Mouse (Mus musculus): ENCODE data around the gene Rcor2. TPM values are rescaled to one million over a fixed set of nuclear protein-coding genes. Genes with fewer than 3 reads are reported as not detected.
A peak's percentile ranks its signal among the peaks of the same experiment; 100 is the strongest.

Rcor2 gene
- polyA plus RNA-seq (2016; fragmentation: Nextera tagmentation; extraction: Ambion mirVana) = 88.6 and 89.4 TPM in 2 replicates

GRCm38 (mm10) chr19:7267091-7267741, at the start of gene Rcor2:
Rcor2 (plus strand) TSS chr19:7267325.
- Histone ChIP-seq H3K36me3 (replicated peaks) (peaks cover 24% of the 10 kb centered on the region), H3K4me3 (replicated peaks) (peak within 1 kb of the TSS; percentile 90), H3K27me3 (no peaks in the 10 kb centered on the region), H3K4me2 (peak within 1 kb of the TSS; percentile 97), H3K27ac (peak within 1 kb of the TSS; percentile 100), H3K4me1 (peaks cover 70% of the 10 kb centered on the region), H3K9me3 (no peaks in the 10 kb centered on the region), H3K9ac (peak within 1 kb of the TSS; percentile 98)
- peak; percentile 75 for ATAC-seq (ENCODE audit: low FRiP score)
- WGBS = 2% methylated on average over 28 of the region's 28 CpGs

GRCm38 (mm10) chr19:7217926-7218267, 49.2 kb upstream of the Rcor2 start:
- peaks cover 33% of the 10 kb centered on the region for H3K36me3 ChIP-seq (replicated peaks)
- H3K4me3 ChIP-seq (replicated peaks) = peak overlapping the region; percentile 93
- H3K4me1 ChIP-seq = peaks cover 25% of the 10 kb centered on the region
- peak overlapping the region; percentile 46; the same call in 1 of the 2 replicates for H3K9ac ChIP-seq
- no peaks in the 10 kb centered on the region for H3K9me3 ChIP-seq
- H3K27ac ChIP-seq = 0 out of 2 replicates have a peak overlapping the region, but pooled peaks have one; percentile 43
- WGBS = 9% methylated on average over 6 of the region's 6 CpGs
- H3K27me3 ChIP-seq = no peaks in the 10 kb centered on the region
- peak overlapping the region; percentile 81 for H3K4me2 ChIP-seq
- ATAC-seq (ENCODE audit: low FRiP score) = no peak; the same call in 1 of the 2 replicates

GRCm38 (mm10) chr19:7218753-7219152, 48.4 kb upstream of the Rcor2 start:
- H3K4me2 ChIP-seq = no peak overlapping the region
- WGBS = 99% methylated on average over 5 of the region's 5 CpGs

GRCm38 (mm10) chr19:7222196-7222595, 44.9 kb upstream of the Rcor2 start:
- Histone ChIP-seq H3K36me3 (replicated peaks) (peaks cover 18% of the 10 kb centered on the region), H3K9me3 (no peaks in the 10 kb centered on the region), H3K27me3 (no peaks in the 10 kb centered on the region), H3K4me1 (peaks cover 7% of the 10 kb centered on the region; the same call in 1 of the 2 replicates), H3K27ac (no peak overlapping the region), H3K9ac (no peak overlapping the region), H3K4me3 (replicated peaks) (no peak overlapping the region), H3K4me2 (no peak overlapping the region)
- WGBS = 90% methylated on average over 6 of the region's 6 CpGs
- ATAC-seq (ENCODE audit: low FRiP score) = no peak

More at GRCm38 (mm10) chr19:7218753-7219152, 48.4 kb upstream of the Rcor2 start:
- Histone ChIP-seq H3K36me3 (replicated peaks) (peaks cover 25% of the 10 kb centered on the region), H3K27ac (no peak overlapping the region), H3K4me1 (peaks cover 25% of the 10 kb centered on the region), H3K27me3 (no peaks in the 10 kb centered on the region), H3K4me3 (replicated peaks) (no peak overlapping the region), H3K9ac (no peak overlapping the region), H3K9me3 (no peaks in the 10 kb centered on the region)
- no peak for ATAC-seq (ENCODE audit: low FRiP score)

- no peak overlapping the region for H3K4me3 ChIP-seq (replicated peaks)
- H3K9me3 ChIP-seq = no peaks in the 10 kb centered on the region
- peaks cover 31% of the 10 kb centered on the region for H3K36me3 ChIP-seq (replicated peaks)
- no peak overlapping the region for H3K4me2 ChIP-seq
- ATAC-seq (ENCODE audit: low FRiP score) = no peak
- no peak overlapping the region for H3K9ac ChIP-seq
- no peak overlapping the region for H3K27ac ChIP-seq
- H3K4me1 ChIP-seq = no peaks in the 10 kb centered on the region; the same call in 1 of the 2 replicates
- H3K27me3 ChIP-seq = no peaks in the 10 kb centered on the region
These were observed 43.6 kb upstream of the Rcor2 start for GRCm38 (mm10) chr19:7223488-7223887.

GRCm38 (mm10) chr19:7224253-7224652, 42.9 kb upstream of the Rcor2 start:
- 86% methylated on average over 3 of the region's 3 CpGs for WGBS
- no peaks in the 10 kb centered on the region for H3K9me3 ChIP-seq
- no peak overlapping the region for H3K9ac ChIP-seq
- no peak overlapping the region for H3K4me3 ChIP-seq (replicated peaks)
- H3K4me2 ChIP-seq = no peak overlapping the region
- H3K27ac ChIP-seq = no peak overlapping the region
- H3K4me1 ChIP-seq = no peaks in the 10 kb centered on the region
- H3K27me3 ChIP-seq = no peaks in the 10 kb centered on the region
- no peak for ATAC-seq (ENCODE audit: low FRiP score)
- H3K36me3 ChIP-seq (replicated peaks) = peaks cover 38% of the 10 kb centered on the region

GRCm38 (mm10) chr19:7225096-7225690, 41.9 kb upstream of the Rcor2 start:
- Histone ChIP-seq H3K4me2 (no peak overlapping the region), H3K27me3 (no peaks in the 10 kb centered on the region), H3K4me1 (no peaks in the 10 kb centered on the region), H3K4me3 (replicated peaks) (no peak overlapping the region), H3K27ac (no peak overlapping the region), H3K9me3 (no peaks in the 10 kb centered on the region), H3K36me3 (replicated peaks) (peaks cover 48% of the 10 kb centered on the region), H3K9ac (no peak overlapping the region)
- no peak for ATAC-seq (ENCODE audit: low FRiP score)
- WGBS = 90% methylated on average over 9 of the region's 9 CpGs

GRCm38 (mm10) chr19:7226511-7226914, 40.6 kb upstream of the Rcor2 start:
- Histone ChIP-seq H3K4me1 (no peaks in the 10 kb centered on the region), H3K4me3 (replicated peaks) (no peak overlapping the region), H3K9me3 (no peaks in the 10 kb centered on the region), H3K9ac (no peak overlapping the region), H3K27ac (no peak overlapping the region), H3K27me3 (no peaks in the 10 kb centered on the region), H3K4me2 (no peak overlapping the region), H3K36me3 (replicated peaks) (peaks cover 59% of the 10 kb centered on the region)
- no peak for ATAC-seq (ENCODE audit: low FRiP score)
- WGBS = 81% methylated on average over 6 of the region's 6 CpGs

- ATAC-seq (ENCODE audit: low FRiP score) = peak; percentile 85
- Histone ChIP-seq H3K36me3 (replicated peaks) (peaks cover 56% of the 10 kb centered on the region), H3K9ac (no peak overlapping the region), H3K4me1 (peaks cover 19% of the 10 kb centered on the region), H3K9me3 (no peaks in the 10 kb centered on the region), H3K4me2 (no peak overlapping the region), H3K4me3 (replicated peaks) (no peak overlapping the region), H3K27me3 (no peaks in the 10 kb centered on the region), H3K27ac (no peak overlapping the region)
- 60% methylated on average over 8 of the region's 8 CpGs for WGBS
These were observed 32.4 kb upstream of the Rcor2 start for GRCm38 (mm10) chr19:7234537-7235221.

- WGBS = 95% methylated on average over 9 of the region's 9 CpGs
- Histone ChIP-seq H3K4me2 (no peak overlapping the region), H3K4me1 (peaks cover 26% of the 10 kb centered on the region), H3K9ac (no peak overlapping the region), H3K27me3 (no peaks in the 10 kb centered on the region), H3K9me3 (no peaks in the 10 kb centered on the region), H3K4me3 (replicated peaks) (no peak overlapping the region), H3K27ac (no peak overlapping the region), H3K36me3 (replicated peaks) (peaks cover 48% of the 10 kb centered on the region)
- no peak for ATAC-seq (ENCODE audit: low FRiP score)
These were observed 31.7 kb upstream of the Rcor2 start for GRCm38 (mm10) chr19:7235461-7235860.

- H3K4me2 ChIP-seq = no peak overlapping the region
- ATAC-seq (ENCODE audit: low FRiP score) = no peak
- no peaks in the 10 kb centered on the region for H3K27me3 ChIP-seq
- peaks cover 26% of the 10 kb centered on the region for H3K4me1 ChIP-seq
- H3K27ac ChIP-seq = no peak overlapping the region
- H3K9ac ChIP-seq = 0 out of 2 replicates have a peak overlapping the region, but pooled peaks have one; percentile 4
- no peak overlapping the region for H3K4me3 ChIP-seq (replicated peaks)
- H3K9me3 ChIP-seq = no peaks in the 10 kb centered on the region
- H3K36me3 ChIP-seq (replicated peaks) = peaks cover 44% of the 10 kb centered on the region
- WGBS = 95% methylated on average over 2 of the region's 2 CpGs
These were observed 31.1 kb upstream of the Rcor2 start for GRCm38 (mm10) chr19:7236011-7236410.

- H3K27me3 ChIP-seq = no peaks in the 10 kb centered on the region
- WGBS = 92% methylated on average over 4 of the region's 4 CpGs
These were observed 30.4 kb upstream of the Rcor2 start for GRCm38 (mm10) chr19:7236742-7237141.

More at GRCm38 (mm10) chr19:7236742-7237141, 30.4 kb upstream of the Rcor2 start:
- ATAC-seq (ENCODE audit: low FRiP score) = no peak
- Histone ChIP-seq H3K27ac (no peak overlapping the region), H3K4me3 (replicated peaks) (no peak overlapping the region), H3K9ac (no peak overlapping the region), H3K4me1 (peaks cover 32% of the 10 kb centered on the region), H3K4me2 (no peak overlapping the region), H3K9me3 (no peaks in the 10 kb centered on the region), H3K36me3 (replicated peaks) (peaks cover 37% of the 10 kb centered on the region)
